Mouse (Mus musculus): ENCODE data around the gene Fitm2. TPM values are rescaled to one million over a fixed set of nuclear protein-coding genes. Genes with fewer than 3 reads are reported as not detected.

The Fitm2 gene
- 10 to 100 TPM; 76.9 to 91.9 TPM for total RNA-seq (2021)
- long read RNA-seq, experiment 1, transcript Fitm2-201 (2 exons, 3,967 nt), result major isoform, 65 of 107 reads
- long read RNA-seq, experiment 1, partial matches to known transcripts, result 1 of 107 reads
- long read RNA-seq, experiment 1, other reads (novel, unspliced or antisense), result 41 of 107 reads
- long read RNA-seq, experiment 2, transcript Fitm2-201 (2 exons, 3,967 nt), result major isoform, 38 of 83 reads
- long read RNA-seq, experiment 2, partial matches to known transcripts, result 2 of 83 reads
- long read RNA-seq, experiment 2, other reads (novel, unspliced or antisense), result 43 of 83 reads

- peak; percentile 98 for DNase-seq
Observed at GRCm38 (mm10) chr2:163472466-163472851, at the start of gene Fitm2. Fitm2 (minus strand) TSS chr2:163472629.

- DNase-seq, result no peak
Observed at GRCm38 (mm10) chr2:163506300-163507004, 34.0 kb upstream of the Fitm2 start, which contains the start of gene Hnf4a. Hnf4a (plus strand) TSS chr2:163506808.

GRCm38 (mm10) chr2:163503191-163503590 is 30.8 kb upstream of the Fitm2 start:
- no peak for DNase-seq

GRCm38 (mm10) chr2:163502219-163502618 is 29.8 kb upstream of the Fitm2 start:
- peak; percentile 42 for DNase-seq

- DNase-seq, result no peak
Observed at GRCm38 (mm10) chr2:163494456-163494855, 22.0 kb upstream of the Fitm2 start.

- peak; percentile 63 for DNase-seq
Observed at GRCm38 (mm10) chr2:163493976-163494375, 21.5 kb upstream of the Fitm2 start.

- no peak for DNase-seq
Observed at GRCm38 (mm10) chr2:163493031-163493430, 20.6 kb upstream of the Fitm2 start.

- DNase-seq, result no peak
Observed at GRCm38 (mm10) chr2:163492018-163492417, 19.6 kb upstream of the Fitm2 start, which contains the start of gene R3hdml. R3hdml (plus strand) TSS chr2:163492318.

- DNase-seq, result no peak
Observed at GRCm38 (mm10) chr2:163491351-163491750, 18.9 kb upstream of the Fitm2 start.

- DNase-seq, result no peak
Observed at GRCm38 (mm10) chr2:163490656-163491055, 18.2 kb upstream of the Fitm2 start.

GRCm38 (mm10) chr2:163489725-163490291 is 17.4 kb upstream of the Fitm2 start:
- no peak for DNase-seq

- DNase-seq, result no peak
Observed at GRCm38 (mm10) chr2:163487360-163487759, 14.9 kb upstream of the Fitm2 start.

GRCm38 (mm10) chr2:163481539-163482029 is 9.2 kb upstream of the Fitm2 start:
- no peak for DNase-seq

GRCm38 (mm10) chr2:163480191-163480825 is 7.9 kb upstream of the Fitm2 start:
- peak; percentile 60 for DNase-seq

GRCm38 (mm10) chr2:163471710-163472465 is 541 bp downstream of the Fitm2 start:
- peak; percentile 58 for DNase-seq

GRCm38 (mm10) chr2:163471136-163471535 is 1.3 kb downstream of the Fitm2 start:
- DNase-seq, result peak; percentile 62

- DNase-seq, result no peak
Observed at GRCm38 (mm10) chr2:163469711-163470110, 2.7 kb downstream of the Fitm2 start.

- DNase-seq, result no peak
Observed at GRCm38 (mm10) chr2:163468866-163469265, 3.6 kb downstream of the Fitm2 start.

- peak; percentile 54 for DNase-seq
Observed at GRCm38 (mm10) chr2:163467585-163467984, 4.8 kb downstream of the Fitm2 start.

- no peak for DNase-seq
Observed at GRCm38 (mm10) chr2:163466771-163467170, 5.7 kb downstream of the Fitm2 start.

GRCm38 (mm10) chr2:163464562-163464961 is 7.9 kb downstream of the Fitm2 start:
- DNase-seq, result no peak

- DNase-seq, result no peak
Observed at GRCm38 (mm10) chr2:163463998-163464397, 8.4 kb downstream of the Fitm2 start.

All from adrenal gland, postnatal 10 days (tissue).